Mouse (Mus musculus) liver, embryonic 12.5 days (tissue): ENCODE data around the gene AC161166.1. TPM values are rescaled to one million over a fixed set of nuclear protein-coding genes. Genes with fewer than 3 reads are reported as not detected.

ENCODE experiments used
- ATAC-seq: fragments of 200-750 bp; cut with Nextera tagmentation; 2 replicates; pipeline ENCODE4 v1.8.0; 2017; ENCODE audit warnings: moderate number of reproducible peaks, mild to moderate bottlenecking, moderate library complexity
- H3K27ac ChIP-seq: fragments of 300-500 bp; sonication (generic); 2 replicates; pipeline ENCODE4 v1.5.1; 2016; ENCODE audit warnings: mild to moderate bottlenecking
- H3K27me3 ChIP-seq: fragments of 300-500 bp; sonication (generic); replicated peaks from 2 replicates; pipeline ENCODE4 v1.6.1; 2016; ENCODE audit warnings: mild to moderate bottlenecking, moderate library complexity
- H3K36me3 ChIP-seq: fragments of 300-500 bp; sonication (generic); 2 replicates; pipeline ENCODE4 v1.6.1; 2016; ENCODE audit warnings: mild to moderate bottlenecking, moderate library complexity
- H3K4me1 ChIP-seq: fragments of 300-500 bp; sonication (generic); 2 replicates; pipeline ENCODE4 v1.6.1; 2016
- H3K4me2 ChIP-seq: fragments of 300-500 bp; sonication (generic); 2 replicates; pipeline ENCODE4 v1.6.1; 2016; ENCODE audit warnings: mild to moderate bottlenecking, moderate library complexity
- H3K4me3 ChIP-seq: fragments of 300-500 bp; sonication (generic); 2 replicates; pipeline ENCODE4 v1.5.1; 2016; ENCODE audit warnings: mild to moderate bottlenecking, moderate library complexity
- H3K9ac ChIP-seq: fragments of 300-500 bp; sonication (generic); 2 replicates; pipeline ENCODE4 v1.6.1; 2016; ENCODE audit warnings: mild to moderate bottlenecking, moderate library complexity
- H3K9me3 ChIP-seq: fragments of 300-500 bp; sonication (generic); replicated peaks from 2 replicates; pipeline ENCODE4 v1.6.1; 2016; ENCODE audit warnings: mild to moderate bottlenecking, moderate library complexity
- WGBS: fragments of 180-500 bp; shearing (Covaris S2); methylation state at CpG from one replicate; pipeline ENCODE4 v1.1.7; 2016; ENCODE audit not compliant: insufficient replicate concordance; 5-methylcytosine and 5-hydroxymethylcytosine counted together
- polyA plus RNA-seq: library from polyadenylated mRNA; unstranded; fragments of >200 nt; fragmentation: Nextera tagmentation; extraction: Ambion mirVana; gene quantifications from 2 replicates; pipeline ENCODE4 v1.2.1, GENCODE M21; 2016

AC161166.1 gene
- polyA plus RNA-seq, 1 experiment from 2014 or later: 0.20 TPM

DNA sequence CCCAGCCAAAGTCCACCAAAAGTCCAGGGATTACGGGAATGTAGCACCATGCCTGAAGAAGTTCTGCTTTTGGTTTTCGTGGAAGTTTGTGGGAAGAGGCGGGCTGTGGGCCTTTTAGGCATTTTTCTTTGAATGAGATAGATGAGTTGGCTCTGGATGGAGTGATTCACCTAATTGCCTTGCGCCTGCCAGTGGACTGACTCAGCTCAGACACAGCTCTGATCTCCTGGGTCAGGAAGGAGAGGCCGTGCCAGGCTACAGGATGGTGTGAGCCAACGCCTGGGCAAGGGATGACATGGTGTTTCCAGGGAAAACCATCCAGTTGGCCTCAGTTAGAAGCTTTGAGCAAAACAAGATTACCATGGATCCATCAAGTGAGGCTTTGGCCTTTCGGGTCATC, 41.9 kb downstream of the AC161166.1 start:
- no peaks in the 10 kb centered on the region for H3K4me1 ChIP-seq
- no peak overlapping the region for H3K4me2 ChIP-seq
- H3K4me3 ChIP-seq: no peak overlapping the region
- no peaks in the 10 kb centered on the region for H3K27me3 ChIP-seq
- no peak for ATAC-seq
- 82% methylated on average over 7 of the region's 7 CpGs for WGBS
- H3K9ac ChIP-seq: no peak overlapping the region
- 0 out of 2 replicates have a peak, but pooled peaks cover 3% of the 10 kb centered on the region for H3K9me3 ChIP-seq
- no peak overlapping the region for H3K27ac ChIP-seq
- H3K36me3 ChIP-seq: peaks cover 15% of the 10 kb centered on the region; the same call in 1 of the 2 replicates

GRCm38 (mm10) chr7:24469126-24469525, 43.1 kb downstream of the AC161166.1 start:
- no peak overlapping the region for H3K27ac ChIP-seq
- no peaks in the 10 kb centered on the region for H3K27me3 ChIP-seq
- H3K4me3 ChIP-seq: no peak overlapping the region
- H3K36me3 ChIP-seq: peaks cover 15% of the 10 kb centered on the region; the same call in 1 of the 2 replicates
- H3K4me1 ChIP-seq: no peaks in the 10 kb centered on the region
- 0 out of 2 replicates have a peak, but pooled peaks cover 3% of the 10 kb centered on the region for H3K9me3 ChIP-seq
- no peak for ATAC-seq
- 77% methylated on average over 3 of the region's 3 CpGs for WGBS
- H3K4me2 ChIP-seq: no peak overlapping the region
- no peak overlapping the region for H3K9ac ChIP-seq

DNA sequence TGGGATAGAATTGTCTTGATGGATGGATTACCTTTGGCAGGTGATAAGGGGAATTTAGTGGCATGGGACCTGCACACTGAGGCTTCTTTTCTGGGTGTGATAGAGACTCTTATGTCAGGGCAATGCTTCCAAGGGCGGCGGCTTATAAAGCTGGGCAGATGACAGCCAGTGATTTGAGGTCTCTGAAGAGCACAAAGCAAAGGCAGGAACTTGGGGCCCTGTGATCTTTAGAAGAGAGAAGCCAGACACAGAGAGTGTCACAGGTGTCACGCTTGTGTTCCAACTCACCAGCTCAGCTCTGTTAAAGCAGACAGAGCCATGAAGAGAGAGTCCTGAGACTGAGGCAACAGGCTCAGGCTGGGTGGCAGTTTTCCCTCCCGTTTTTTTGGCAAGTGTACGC, 44.4 kb downstream of the AC161166.1 start:
- peaks cover 4% of the 10 kb centered on the region; the same call in 1 of the 2 replicates for H3K4me1 ChIP-seq
- H3K4me3 ChIP-seq: no peak overlapping the region
- H3K9me3 ChIP-seq: 0 out of 2 replicates have a peak, but pooled peaks cover 3% of the 10 kb centered on the region
- H3K27me3 ChIP-seq: peaks cover 5% of the 10 kb centered on the region
- no peak overlapping the region for H3K4me2 ChIP-seq
- no peak overlapping the region for H3K27ac ChIP-seq
- H3K9ac ChIP-seq: no peak overlapping the region
- ATAC-seq: no peak
- peaks cover 14% of the 10 kb centered on the region; the same call in 1 of the 2 replicates for H3K36me3 ChIP-seq
- 67% methylated on average over 5 of the region's 5 CpGs for WGBS

GRCm38 (mm10) chr7:24466835-24467234, 45.4 kb downstream of the AC161166.1 start:
- Histone ChIP-seq H3K4me3 (no peak overlapping the region), H3K36me3 (peaks cover 9% of the 10 kb centered on the region; the same call in 1 of the 2 replicates), H3K9ac (no peak overlapping the region), H3K4me2 (no peak overlapping the region), H3K27me3 (peaks cover 14% of the 10 kb centered on the region), H3K27ac (no peak overlapping the region), H3K9me3 (no peaks in the 10 kb centered on the region), H3K4me1 (peaks cover 14% of the 10 kb centered on the region)
- ATAC-seq: no peak
- WGBS: 54% methylated on average over 6 of the region's 6 CpGs

GRCm38 (mm10) chr7:24462388-24463319, 49.6 kb downstream of the AC161166.1 start, which contains the start of gene Plaur:
TSS of gene Plaur (plus strand) at chr7:24462484.
- Histone ChIP-seq H3K4me1 (peaks cover 27% of the 10 kb centered on the region), H3K27ac (0 out of 2 replicates have a peak within 1 kb of the TSS, but pooled peaks have one; percentile 23), H3K4me2 (peak within 1 kb of the TSS; percentile 56), H3K27me3 (peaks cover 37% of the 10 kb centered on the region), H3K9me3 (no peaks in the 10 kb centered on the region), H3K4me3 (peak within 1 kb of the TSS; percentile 36), H3K36me3 (0 out of 2 replicates have a peak, but pooled peaks cover 6% of the 10 kb centered on the region), H3K9ac (no peak within 1 kb of the TSS)
- peak; percentile 35; the same call in 1 of the 2 replicates for ATAC-seq
- 2% methylated on average over 27 of the region's 27 CpGs for WGBS

- no peak for ATAC-seq
- WGBS: 28% methylated on average over 14 of the region's 14 CpGs
- 0 out of 2 replicates have a peak, but pooled peaks cover 3% of the 10 kb centered on the region for H3K36me3 ChIP-seq
- H3K27me3 ChIP-seq: peaks cover 42% of the 10 kb centered on the region
- no peak overlapping the region for H3K4me3 ChIP-seq
- H3K4me1 ChIP-seq: peaks cover 27% of the 10 kb centered on the region
- H3K4me2 ChIP-seq: no peak overlapping the region
- H3K9ac ChIP-seq: no peak overlapping the region
- no peaks in the 10 kb centered on the region for H3K9me3 ChIP-seq
- H3K27ac ChIP-seq: no peak overlapping the region
Observed at GRCm38 (mm10) chr7:24461376-24462051, 50.7 kb downstream of the AC161166.1 start.

Other genes starting within 250 kb of the AC161166.1 start
- gene Zfp93, start 242.0 kb downstream of the AC161166.1 start, polyA plus RNA-seq: 1.9 and 2.2 TPM in 2 replicates
- 7.1 and 7.7 TPM in 2 replicates for gene Zfp61, start 211.2 kb downstream of the AC161166.1 start, polyA plus RNA-seq
- gene Zfp94, start 195.8 kb downstream of the AC161166.1 start, polyA plus RNA-seq: 3.0 and 3.6 TPM in 2 replicates
- not detected in 2 replicates for gene Tescl, start 178.5 kb downstream of the AC161166.1 start, polyA plus RNA-seq
- gene Lypd5, start 163.3 kb downstream of the AC161166.1 start, polyA plus RNA-seq: not detected in 2 replicates
- 159 and 161 TPM in 2 replicates for gene Kcnn4, start 142.2 kb downstream of the AC161166.1 start, polyA plus RNA-seq
- 22.9 and 23.5 TPM in 2 replicates for gene Smg9, start 112.8 kb downstream of the AC161166.1 start, polyA plus RNA-seq
- not detected in 2 replicates for gene Irgc1, start 60.2 kb downstream of the AC161166.1 start, polyA plus RNA-seq
- 2.6 and 2.8 TPM in 2 replicates for gene Plaur, start 50.0 kb downstream of the AC161166.1 start, polyA plus RNA-seq
- 0.28 and 0.35 TPM in 2 replicates for gene Cadm4, start 30.4 kb downstream of the AC161166.1 start, polyA plus RNA-seq
- gene Zfp428, start 5.4 kb downstream of the AC161166.1 start, polyA plus RNA-seq: 12.4 and 14.2 TPM in 2 replicates
- 2.8 and 3.1 TPM in 2 replicates for gene Irgq, start 18.2 kb upstream of the AC161166.1 start, polyA plus RNA-seq
- gene Pinlyp, start 33.7 kb upstream of the AC161166.1 start, polyA plus RNA-seq: not detected in 2 replicates
- gene Xrcc1, start 33.8 kb upstream of the AC161166.1 start, polyA plus RNA-seq: 61.5 and 63.0 TPM in 2 replicates
- 15.1 and 17.0 TPM in 2 replicates for gene Ethe1, start 75.1 kb upstream of the AC161166.1 start, polyA plus RNA-seq
- 0.41 and 0.57 TPM in 2 replicates for gene Zfp575, start 75.2 kb upstream of the AC161166.1 start, polyA plus RNA-seq
- gene Phldb3, start 98.3 kb upstream of the AC161166.1 start, polyA plus RNA-seq: 0.08 and 0.22 TPM in 2 replicates
- gene Lypd3, start 124.1 kb upstream of the AC161166.1 start, polyA plus RNA-seq: not detected in 2 replicates
- gene Tex101, start 164.2 kb upstream of the AC161166.1 start, polyA plus RNA-seq: not detected in 2 replicates
- gene BC049730, start 196.8 kb upstream of the AC161166.1 start, polyA plus RNA-seq: not detected in 2 replicates
- not detected in 2 replicates for gene Gm4763, start 214.5 kb upstream of the AC161166.1 start, polyA plus RNA-seq
- gene Cd177, start 247.9 kb upstream of the AC161166.1 start, polyA plus RNA-seq: 0.55 and 0.93 TPM in 2 replicates